Mouse (Mus musculus) embryo, embryonic 10 days (tissue): Measurements from ENCODE around the gene Prlh.

Experiments used
- DNase-seq: peaks from one replicate; pipeline ENCODE4 v3.0.0-alpha.2; 2015; ENCODE audit warnings: low spot score

Gene Prlh

DNA sequence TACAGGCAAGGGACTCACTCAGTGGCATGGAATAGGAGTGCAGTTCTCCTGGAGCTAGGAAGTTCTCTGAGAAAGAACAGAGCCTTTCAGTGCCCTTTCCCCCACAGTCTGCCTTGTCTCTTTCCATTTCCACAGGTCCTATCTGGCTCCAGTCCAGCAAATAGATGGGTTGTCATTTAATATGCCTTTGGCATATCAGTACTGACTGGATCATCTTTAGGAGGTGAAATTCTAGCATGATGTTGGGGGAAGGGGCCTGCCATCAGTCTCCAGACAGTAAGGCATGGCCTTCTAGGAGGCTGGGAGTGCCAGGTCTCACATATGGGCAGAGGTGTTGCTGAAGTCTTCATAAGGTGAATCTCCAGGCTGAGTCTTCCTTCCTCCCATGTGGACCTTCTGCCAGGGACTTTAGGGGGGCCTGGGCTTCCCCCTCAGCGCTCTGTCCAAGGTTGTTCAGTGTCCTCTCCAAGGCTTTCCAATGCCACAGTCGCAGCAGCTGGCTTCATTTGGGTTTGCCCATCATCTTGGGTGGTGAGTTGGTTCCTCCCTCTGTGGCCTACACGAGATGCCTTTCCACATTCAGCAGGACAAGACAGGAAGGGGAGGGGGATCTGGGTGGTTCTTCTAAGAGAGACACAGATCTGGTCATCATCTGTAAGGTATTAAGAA is 49.1 kb downstream of the Prlh start:
- no peak for DNase-seq

DNA sequence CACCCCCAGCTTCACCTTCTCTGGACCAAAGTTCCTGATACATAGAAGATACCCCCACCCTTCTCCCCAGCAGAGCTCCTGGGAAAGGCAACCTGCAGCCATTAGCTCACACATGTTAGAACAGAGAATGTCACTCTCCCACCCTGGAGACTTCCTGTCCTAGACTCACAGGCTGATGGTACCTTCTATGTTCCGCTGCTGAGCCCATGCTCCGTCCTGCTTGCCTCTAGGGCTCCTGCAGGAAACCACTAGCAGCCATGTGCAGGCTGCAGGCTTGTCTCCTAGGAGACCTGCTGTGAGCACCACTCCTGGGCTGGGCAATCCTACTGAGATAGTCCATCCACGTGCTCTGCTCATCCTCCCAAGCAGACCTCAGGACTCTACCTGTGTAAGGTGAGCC is 49.7 kb downstream of the Prlh start:
- no peak for DNase-seq
